Mouse (Mus musculus): ENCODE measurements at regions not wholly inside any gene's neighbourhood (a gene's known extent, or its start where the extent isn't known, plus 50 kb on each side); places are given as distances from the start of the nearest gene placed in this dataset.
A peak's percentile ranks its signal among the peaks of the same experiment; 100 is the strongest.

- DNase-seq: no peak
Observed at GRCm38 (mm10) chr11:114611690-114612089, 56.6 kb upstream of the Rpl38 start.

GRCm38 (mm10) chr11:114608009-114608408 is 60.3 kb upstream of the Rpl38 start:
- no peak for DNase-seq

- no peak for DNase-seq
Observed at GRCm38 (mm10) chr11:114603108-114603507, 65.2 kb upstream of the Rpl38 start.

GRCm38 (mm10) chr11:114597225-114597624 is 71.1 kb upstream of the Rpl38 start:
- peak in 1 of 2 experiments; percentile 10 for DNase-seq

- no peak for DNase-seq
Observed at GRCm38 (mm10) chr11:114592961-114593360, 75.4 kb upstream of the Rpl38 start.

- DNase-seq: no peak
Observed at GRCm38 (mm10) chr11:114588554-114588953, 79.8 kb upstream of the Rpl38 start.

- no peak for DNase-seq
Observed at GRCm38 (mm10) chr11:114587986-114588385, 80.3 kb upstream of the Rpl38 start.

DNA sequence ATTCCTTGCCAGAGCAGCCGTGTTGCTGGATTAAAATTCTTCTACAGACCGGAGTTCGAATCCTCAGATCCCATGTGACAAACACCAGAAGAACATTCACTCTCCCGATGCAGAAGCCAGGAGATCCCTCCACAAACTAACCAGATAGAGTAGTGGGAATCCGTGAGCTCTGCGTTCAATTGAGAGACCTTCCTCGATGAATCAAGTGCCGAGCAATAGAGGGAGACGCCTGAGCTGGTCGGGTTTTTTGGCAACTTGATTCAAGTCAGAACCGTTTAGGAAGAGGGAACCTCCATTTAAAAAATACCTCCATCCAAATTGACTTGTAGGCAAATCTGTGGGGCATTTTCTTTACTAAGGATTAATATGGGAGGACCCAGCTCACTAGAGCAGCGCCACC is 81.9 kb upstream of the Rpl38 start:
- DNase-seq: no peak

GRCm38 (mm10) chr11:114584804-114585203 is 83.5 kb upstream of the Rpl38 start:
- DNase-seq: no peak

DNA sequence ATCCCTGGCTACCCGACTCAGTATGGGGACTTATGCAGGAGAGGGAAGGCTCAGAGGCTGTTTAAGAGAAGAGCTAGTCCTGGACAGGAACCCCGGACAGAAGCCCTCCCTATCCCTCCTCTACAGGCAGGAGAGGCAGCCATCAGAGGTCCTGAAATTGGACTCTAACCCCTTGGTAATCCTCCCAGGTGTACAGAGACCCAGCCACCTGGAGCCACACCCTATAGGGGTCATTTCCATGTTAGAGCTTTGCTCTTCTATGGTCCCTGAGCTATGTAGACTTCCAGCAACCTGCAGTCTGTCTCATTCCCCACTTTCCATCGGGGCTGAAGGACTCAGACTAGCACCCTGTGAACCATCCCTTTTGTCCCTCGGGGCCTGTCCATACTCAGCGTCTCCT is 84.2 kb upstream of the Rpl38 start:
- DNase-seq: no peak

- no peak for DNase-seq
Observed at GRCm38 (mm10) chr11:114579986-114580385, 88.3 kb upstream of the Rpl38 start.

DNA sequence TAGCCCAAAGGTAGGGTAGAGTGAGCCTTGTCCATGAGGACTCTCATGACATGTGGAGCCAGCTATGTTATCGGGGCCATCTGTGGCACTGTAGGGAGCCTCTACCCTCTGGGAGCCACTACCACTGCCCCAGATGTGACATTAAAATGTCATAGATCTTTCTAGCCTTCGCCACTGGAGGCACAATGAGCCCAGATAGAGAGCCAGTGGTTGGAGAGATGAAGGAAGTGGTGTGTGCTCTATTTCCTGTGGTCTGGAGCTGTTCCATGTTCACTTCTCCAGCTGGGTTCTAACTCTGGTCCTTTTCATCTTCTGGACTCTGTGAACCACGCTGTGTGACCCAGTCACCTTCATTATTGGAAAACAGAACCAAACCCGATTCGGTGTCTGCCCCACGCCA is 89.8 kb upstream of the Rpl38 start:
- DNase-seq: no peak

GRCm38 (mm10) chr11:114576803-114577202 is 91.5 kb upstream of the Rpl38 start:
- no peak for DNase-seq

DNA sequence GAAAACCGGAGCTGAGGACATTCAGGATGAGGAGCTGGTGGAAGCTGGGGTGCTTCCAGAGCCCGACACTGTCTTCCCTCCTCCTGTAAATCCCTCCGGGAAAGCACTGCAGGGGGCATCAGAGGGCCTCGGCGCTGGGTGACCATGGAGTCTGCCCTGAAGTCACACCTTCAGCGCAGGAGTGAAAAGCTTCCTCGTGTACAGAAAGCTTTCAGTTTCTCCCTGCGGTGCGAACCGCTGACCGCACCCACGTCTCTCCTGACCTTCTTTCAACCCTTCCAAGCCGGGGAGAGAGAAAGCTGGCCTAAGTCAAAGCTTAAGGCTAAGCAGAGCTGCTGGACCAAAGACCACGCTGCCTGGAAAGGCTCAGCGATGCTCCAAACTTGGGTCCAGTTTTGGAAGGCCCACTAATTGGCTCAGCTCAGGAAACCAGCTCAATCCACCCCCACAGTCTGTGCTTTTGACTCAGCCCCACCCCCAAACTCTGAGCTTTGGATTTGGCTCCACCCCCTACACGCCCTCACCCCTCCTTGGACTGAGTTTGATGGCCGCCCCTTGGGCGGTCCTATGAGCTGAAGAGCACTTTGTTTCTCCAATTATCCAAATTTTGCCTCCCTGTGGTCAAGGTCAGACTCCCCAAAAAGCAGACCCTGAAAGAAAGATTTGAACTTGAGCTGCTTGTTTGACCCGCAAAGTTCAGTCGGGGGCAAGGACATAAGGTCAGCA is 97.0 kb upstream of the Rpl38 start:
- DNase-seq: no peak

DNA sequence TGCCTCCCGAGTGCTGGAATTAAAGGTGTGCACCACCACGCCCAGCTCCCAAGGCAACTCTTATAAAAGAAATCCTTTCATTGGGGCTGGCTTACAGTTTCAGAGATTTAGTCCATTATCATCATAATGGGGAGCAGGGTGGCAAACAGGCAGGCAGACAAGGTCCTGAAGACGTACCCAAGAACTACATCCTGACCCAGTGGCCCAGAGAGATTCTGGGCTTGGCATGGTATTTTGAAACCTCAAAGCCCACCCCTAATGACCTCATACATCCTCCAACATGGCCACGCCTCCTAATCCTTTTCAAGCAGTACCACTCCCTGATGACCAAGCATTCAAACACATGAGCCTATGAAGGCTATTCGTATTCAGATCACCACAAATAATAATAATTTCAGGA is 98.2 kb upstream of the Rpl38 start:
- DNase-seq: no peak

DNA sequence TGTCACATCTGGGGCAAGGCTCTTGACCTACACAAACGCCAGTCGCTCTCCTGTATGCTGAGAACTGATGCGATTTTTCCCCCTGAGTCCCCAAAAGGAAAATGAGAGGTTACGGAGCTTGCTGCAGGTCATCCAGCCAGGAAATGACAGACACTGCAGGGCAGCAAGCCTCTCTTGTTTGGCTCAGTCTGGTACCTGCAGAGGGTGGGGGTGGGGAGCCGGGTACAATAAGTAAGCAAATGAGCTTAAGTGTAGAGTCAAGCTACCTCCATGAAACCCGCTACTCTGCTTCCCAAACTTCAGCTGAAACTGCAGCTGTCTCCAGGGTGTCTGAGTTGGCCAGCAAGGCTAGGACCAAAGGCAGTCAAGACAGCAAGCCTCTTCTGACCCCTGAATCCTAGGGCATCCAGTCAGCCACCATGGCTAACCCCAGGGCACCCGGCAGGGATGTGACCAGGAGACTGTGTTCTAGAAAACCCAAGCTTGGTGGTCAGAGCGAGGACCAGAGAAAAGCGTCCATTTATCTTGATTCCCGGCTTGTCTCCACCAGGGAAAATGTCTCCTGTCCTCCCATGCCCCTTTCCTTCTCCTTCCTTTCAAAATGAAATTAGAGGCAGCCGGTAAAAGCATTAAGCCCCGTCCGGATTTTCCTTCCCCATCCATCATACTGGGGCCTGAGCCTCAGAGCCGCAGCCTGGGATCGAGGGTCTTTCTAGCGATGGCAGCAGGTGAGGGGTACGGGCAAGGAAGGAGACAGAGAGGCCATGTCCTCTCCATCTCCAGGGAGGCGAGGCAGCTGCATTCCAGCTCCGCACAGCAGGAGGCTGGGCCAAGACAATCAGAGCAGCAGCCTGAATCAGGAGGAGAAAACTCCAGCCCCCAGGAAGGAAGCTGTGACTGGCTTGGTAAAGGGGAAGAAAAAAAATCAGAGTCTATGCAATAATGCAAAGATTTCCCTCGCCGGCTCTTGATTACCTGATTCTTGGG is 100.2 kb upstream of the Rpl38 start:
- DNase-seq: no peak

DNA sequence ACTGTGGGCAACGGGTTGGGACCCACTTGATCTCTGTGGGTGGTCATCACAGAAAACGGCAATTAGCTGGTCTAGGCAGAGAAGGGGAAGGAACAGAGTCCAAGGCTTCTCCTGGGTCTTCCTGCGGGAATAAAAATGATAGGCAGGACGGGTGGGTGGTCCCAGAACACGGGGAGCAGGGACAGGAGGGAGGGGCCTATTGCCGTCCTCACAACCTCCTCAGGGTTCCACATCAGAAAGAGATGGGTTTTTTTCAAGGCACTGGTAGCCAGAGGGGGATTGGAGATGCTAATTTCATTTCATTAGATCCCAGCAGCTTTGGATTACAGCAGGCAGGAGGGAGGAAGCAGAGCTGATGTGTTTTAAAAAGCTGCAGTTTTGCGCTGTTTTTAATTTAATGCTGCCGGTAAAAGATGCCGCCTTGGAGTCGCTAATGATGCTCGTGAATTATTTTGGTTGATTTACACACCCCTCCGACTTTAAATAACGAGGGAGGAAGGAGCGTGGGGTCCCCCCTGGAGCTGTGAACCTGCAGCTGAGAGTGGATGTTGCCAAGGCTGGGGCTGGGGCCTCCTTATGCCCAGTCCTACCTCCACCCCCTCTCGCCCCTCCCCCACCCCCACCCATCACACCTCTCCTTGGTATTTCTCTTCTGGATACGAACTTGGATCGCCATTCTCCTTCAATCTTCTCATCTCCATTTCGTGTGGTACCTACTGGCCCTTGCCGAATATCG is 101.1 kb upstream of the Rpl38 start:
- no peak for DNase-seq

DNA sequence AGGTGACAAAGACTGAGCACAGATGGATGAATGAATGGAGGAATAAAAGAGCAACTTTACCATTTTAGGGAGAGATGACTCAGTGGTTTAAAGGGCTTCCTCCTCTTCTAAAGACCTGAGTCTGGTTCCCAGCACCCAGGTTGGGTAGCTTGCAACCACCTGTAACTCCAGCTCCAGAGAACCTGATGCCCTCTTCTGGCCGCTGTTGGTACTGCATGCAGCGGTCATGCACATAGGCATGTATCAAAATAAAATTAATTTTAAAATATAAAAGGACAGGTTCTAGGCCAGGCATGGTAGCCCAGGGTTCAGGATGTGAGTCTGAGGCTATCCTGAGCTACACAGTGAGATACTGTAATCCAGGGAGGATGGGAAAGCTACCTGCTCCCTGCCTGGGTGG is 103.4 kb upstream of the Rpl38 start:
- DNase-seq: no peak

DNA sequence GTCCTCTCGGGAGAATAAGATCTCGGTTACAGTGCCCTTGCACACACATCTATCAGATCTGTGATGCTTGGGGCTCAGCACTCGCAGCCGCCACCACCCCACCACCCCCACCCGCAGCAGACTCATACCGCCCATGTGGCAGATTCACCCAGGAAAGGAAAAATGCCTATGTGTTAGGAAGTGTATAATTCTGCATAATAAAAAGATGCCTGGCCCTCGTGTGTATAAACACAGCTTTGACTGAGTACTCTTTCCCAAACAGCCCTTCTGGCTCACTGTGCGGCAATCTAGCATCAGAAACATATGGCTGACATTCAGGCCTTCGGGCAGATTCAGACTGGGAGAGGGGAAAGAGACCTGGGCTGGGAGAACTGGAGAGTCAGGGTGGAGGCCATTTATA is 105.2 kb upstream of the Rpl38 start:
- peak in 1 of 2 experiments; percentile 19 for DNase-seq

- no peak for DNase-seq
Observed at GRCm38 (mm10) chr11:114554576-114554975, 113.7 kb upstream of the Rpl38 start.

GRCm38 (mm10) chr11:114553992-114554391 is 114.3 kb upstream of the Rpl38 start:
- no peak for DNase-seq

DNA sequence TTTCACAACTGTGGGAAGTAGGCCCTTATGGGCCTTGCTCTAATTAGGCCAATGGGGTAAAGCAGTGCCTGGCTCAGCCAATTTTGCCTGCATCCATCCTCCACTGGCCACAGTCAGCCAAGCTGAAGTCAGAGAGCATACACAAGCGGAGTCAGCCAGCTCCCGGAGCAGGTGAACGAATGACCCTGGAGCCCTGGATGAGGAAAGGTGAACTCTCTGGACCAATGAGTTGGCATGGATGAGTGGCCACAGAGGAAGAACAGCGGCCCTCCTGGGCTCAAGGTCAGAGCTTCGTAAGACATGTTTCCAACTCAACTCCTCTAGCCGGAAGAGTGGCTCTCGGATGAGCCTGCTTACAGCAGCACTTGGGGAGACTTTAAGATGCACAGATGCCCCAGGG is 116.1 kb upstream of the Rpl38 start:
- no peak for DNase-seq

DNA sequence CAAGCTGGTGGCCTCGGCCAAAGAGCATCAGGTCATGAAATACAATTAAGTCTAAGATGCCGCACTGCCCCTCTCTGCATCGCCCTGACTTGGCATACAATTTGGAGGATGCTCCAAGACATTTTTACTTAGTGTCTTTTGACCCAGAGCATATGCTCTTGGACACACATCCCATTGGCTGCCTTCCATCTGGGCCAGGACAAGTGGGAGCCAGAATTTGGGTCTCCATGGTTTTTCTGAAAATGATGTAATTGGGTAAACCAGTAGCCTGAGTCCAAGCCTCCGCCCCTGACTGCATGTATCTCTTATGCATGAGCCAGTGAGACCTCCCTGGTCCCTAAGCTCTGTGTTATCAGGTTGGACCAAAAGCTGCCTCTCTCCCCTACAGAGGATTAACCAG is 117.1 kb upstream of the Rpl38 start:
- no peak for DNase-seq
